Mouse (Mus musculus): ENCODE measurements at regions not wholly inside any gene's neighbourhood (a gene's known extent, or its start where the extent isn't known, plus 50 kb on each side); places are given as distances from the start of the nearest gene placed in this dataset.

DNA sequence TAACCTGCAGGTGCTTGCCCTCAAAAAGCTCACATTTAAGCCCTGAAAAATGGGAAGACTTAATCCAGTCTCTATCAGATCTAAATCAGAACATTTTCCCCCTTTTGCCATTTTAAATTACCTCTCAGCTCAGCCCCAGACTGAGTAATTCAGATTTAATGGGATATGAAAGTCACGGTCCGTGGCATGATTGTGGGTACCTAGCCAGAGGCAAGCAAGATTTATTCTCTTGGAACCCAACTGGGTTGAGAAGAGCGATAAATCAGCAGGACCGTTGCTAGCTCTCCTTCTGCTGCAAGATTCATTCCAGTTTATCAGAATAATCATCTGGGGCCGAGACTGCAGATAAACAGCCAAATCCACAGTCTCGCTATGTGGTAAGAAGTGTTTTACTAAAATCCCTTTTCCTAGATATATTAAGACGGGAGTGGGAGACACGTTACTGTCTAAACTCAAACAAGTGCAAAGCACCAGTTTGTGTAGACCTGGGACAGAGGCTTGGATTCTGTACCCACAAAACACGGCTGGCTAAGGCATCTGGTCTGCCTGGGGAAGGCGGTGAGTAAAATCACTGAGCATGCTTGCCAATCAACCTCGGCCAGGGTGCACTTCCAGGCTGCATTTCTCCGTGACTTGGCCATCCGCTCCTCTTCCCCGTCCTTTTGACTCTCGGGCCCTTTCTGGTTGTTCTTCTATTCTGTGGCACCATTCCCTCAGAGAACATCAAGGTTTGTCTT lies 282.2 kb upstream of the Chd6 start:
- no peaks in the 10 kb centered on the region for H3K27me3 ChIP-seq
- peaks cover 5% of the 10 kb centered on the region for H3K4me1 ChIP-seq
- no peak overlapping the region for H3K4me3 ChIP-seq (replicated peaks)
- H3K9ac ChIP-seq, result no peak overlapping the region
- ATAC-seq (ENCODE audit: low FRiP score), result no peak
- no peaks in the 10 kb centered on the region for H3K36me3 ChIP-seq (replicated peaks)
- no peak overlapping the region for H3K4me2 ChIP-seq
- 83% methylated on average over 15 of the region's 15 CpGs for WGBS
- no peak overlapping the region for H3K27ac ChIP-seq
- no peaks in the 10 kb centered on the region for H3K9me3 ChIP-seq

DNA sequence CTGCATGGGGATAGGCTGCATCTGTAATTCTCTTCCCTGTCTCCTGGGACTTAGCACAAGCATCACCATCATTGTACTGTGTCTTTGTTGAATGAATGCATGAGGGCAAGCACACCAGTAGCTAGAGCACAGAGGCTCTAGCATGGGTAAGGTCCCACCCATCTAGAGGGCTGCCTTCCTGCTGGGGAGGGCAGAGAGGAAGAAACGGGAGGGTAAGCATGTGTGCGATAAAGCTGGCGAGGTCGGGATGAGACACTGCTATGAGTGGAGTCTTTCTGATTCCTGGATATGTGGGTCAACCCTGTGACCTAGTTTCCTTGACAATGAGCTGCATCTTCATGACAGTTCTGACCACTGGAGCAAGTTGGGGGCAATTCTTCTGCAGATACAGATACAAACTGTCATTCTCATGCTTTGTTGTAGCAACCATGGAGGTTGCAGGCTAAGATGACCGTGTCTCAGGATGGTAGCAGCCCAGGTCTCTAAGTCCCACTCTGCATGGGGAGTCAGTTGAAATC lies 280.5 kb upstream of the Chd6 start:
- Histone ChIP-seq H3K4me2 (no peak overlapping the region), H3K4me3 (replicated peaks) (no peak overlapping the region), H3K4me1 (peaks cover 5% of the 10 kb centered on the region), H3K9me3 (no peaks in the 10 kb centered on the region), H3K9ac (no peak overlapping the region), H3K27me3 (no peaks in the 10 kb centered on the region), H3K27ac (no peak overlapping the region), H3K36me3 (replicated peaks) (no peaks in the 10 kb centered on the region)
- no peak for ATAC-seq (ENCODE audit: low FRiP score)
- 90% methylated on average over 5 of the region's 5 CpGs for WGBS

DNA sequence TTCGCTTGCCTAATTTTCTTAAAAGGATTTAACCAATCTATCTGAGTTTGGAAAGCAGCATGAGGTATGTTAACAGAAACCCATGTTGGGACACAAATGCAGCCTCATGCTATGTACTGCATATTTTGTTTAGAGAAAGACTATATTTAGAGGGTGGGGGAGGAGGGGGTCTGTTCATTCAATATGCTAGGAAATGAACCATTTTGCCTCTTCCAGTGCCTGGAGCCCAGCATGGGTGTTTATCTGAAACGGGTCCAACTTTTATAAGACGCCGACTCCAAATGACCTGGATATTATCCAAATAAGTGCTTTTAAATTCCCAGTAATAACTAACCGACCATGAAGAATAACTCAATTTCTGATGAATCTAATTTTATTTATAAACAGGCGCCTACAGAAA lies 278.2 kb upstream of the Chd6 start:
- no peak for ATAC-seq (ENCODE audit: low FRiP score)
- H3K4me2 ChIP-seq, result no peak overlapping the region
- no peak overlapping the region for H3K27ac ChIP-seq
- H3K36me3 ChIP-seq (replicated peaks), result no peaks in the 10 kb centered on the region
- peaks cover 5% of the 10 kb centered on the region for H3K4me1 ChIP-seq
- no peak overlapping the region for H3K9ac ChIP-seq
- no peak overlapping the region for H3K4me3 ChIP-seq (replicated peaks)
- WGBS, result 91% methylated on average over 6 of the region's 6 CpGs
- H3K27me3 ChIP-seq, result no peaks in the 10 kb centered on the region
- H3K9me3 ChIP-seq, result no peaks in the 10 kb centered on the region

DNA sequence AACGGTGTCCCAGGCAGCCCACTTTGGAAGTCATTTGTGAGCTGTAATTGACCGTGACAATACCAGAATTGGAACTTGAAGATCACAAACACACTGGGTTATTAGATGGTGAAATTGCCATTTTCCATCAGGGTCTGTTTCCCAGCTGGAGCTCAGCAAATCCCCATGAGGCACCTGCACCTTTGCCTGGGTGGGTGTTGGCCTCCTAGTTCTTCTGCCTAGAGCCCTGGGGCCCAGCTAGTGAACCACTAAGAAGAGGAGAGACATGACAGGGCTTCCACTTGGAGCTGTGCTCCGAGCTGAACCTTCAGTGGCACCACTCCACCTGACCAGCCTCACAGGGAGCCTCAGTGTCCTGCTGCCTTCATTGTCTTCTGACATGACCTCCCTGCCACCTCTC lies 273.5 kb upstream of the Chd6 start:
- Histone ChIP-seq H3K27ac (no peak overlapping the region), H3K4me1 (no peaks in the 10 kb centered on the region), H3K27me3 (no peaks in the 10 kb centered on the region), H3K36me3 (replicated peaks) (no peaks in the 10 kb centered on the region), H3K9me3 (no peaks in the 10 kb centered on the region), H3K4me2 (no peak overlapping the region), H3K9ac (no peak overlapping the region), H3K4me3 (replicated peaks) (no peak overlapping the region)
- no peak for ATAC-seq (ENCODE audit: low FRiP score)
- 67% methylated on average over 3 of the region's 3 CpGs for WGBS

DNA sequence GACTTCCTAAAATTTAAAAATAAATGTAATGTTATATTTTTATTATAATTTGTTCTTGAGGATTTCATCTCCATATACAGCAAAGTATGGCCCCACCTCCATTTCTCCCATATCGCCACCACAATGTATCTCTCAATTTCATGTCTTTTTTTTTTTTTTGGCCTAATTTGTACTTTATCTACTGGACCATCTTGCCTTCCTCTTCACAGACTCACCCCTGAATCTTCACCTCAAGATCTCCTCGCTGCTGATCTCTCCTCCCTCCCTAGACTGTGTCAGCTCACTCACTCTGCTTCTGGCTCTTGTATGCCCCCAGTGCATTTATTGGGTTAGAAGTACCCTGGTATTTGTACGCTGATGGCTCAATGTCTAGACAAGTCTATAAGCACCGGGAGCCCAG lies 269.4 kb upstream of the Chd6 start:
- 89% methylated on average over 4 of the region's 4 CpGs for WGBS
- Histone ChIP-seq H3K27ac (no peak overlapping the region), H3K4me2 (no peak overlapping the region), H3K9ac (no peak overlapping the region), H3K4me3 (replicated peaks) (no peak overlapping the region), H3K36me3 (replicated peaks) (no peaks in the 10 kb centered on the region), H3K9me3 (no peaks in the 10 kb centered on the region), H3K4me1 (no peaks in the 10 kb centered on the region), H3K27me3 (no peaks in the 10 kb centered on the region)
- ATAC-seq (ENCODE audit: low FRiP score), result no peak

DNA sequence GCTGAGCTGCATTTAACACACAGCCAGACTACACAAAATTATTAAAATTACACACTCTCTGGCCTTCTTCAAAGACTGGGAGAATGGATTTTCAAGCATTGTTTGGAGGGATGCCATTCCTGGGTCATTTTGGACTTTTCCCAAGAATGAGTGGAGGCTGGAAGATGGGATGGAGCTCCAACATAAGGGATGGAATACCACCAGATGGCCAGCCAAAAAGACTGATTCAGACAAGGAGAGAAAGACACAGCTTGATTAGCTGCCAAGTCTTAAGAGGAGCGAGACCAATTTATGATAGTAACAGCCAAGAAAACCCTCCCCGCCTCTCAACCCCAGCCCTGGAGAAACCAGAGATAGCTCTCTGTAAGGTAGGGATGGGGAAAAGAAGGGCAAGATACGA lies 253.4 kb upstream of the Chd6 start:
- WGBS, result 85% methylated on average over 3 of the region's 3 CpGs
- Histone ChIP-seq H3K27ac (no peak overlapping the region), H3K9ac (no peak overlapping the region), H3K27me3 (no peaks in the 10 kb centered on the region), H3K9me3 (no peaks in the 10 kb centered on the region), H3K4me2 (no peak overlapping the region), H3K36me3 (replicated peaks) (no peaks in the 10 kb centered on the region), H3K4me1 (no peaks in the 10 kb centered on the region), H3K4me3 (replicated peaks) (no peak overlapping the region)
- no peak for ATAC-seq (ENCODE audit: low FRiP score)

DNA sequence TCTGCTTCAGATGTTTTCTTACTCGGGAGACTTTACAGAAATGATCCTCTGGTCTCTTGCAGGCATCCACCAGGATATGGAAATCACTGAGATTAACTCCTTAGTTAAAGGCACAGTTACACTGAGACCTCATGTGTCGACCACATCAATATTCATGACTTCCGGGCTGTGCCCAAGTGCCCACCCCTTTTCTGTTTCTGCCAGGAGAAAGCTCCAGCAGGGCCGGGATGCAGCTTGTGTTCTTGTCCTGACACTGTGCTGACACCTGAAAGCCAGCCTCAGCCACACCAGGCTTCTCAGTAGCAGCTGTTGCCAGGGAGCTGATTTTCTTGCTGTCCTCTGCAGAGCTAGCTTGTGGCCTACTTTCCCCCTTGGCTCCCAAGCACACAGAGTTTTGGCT lies 240.2 kb upstream of the Chd6 start:
- no peak overlapping the region for H3K9ac ChIP-seq
- peak; percentile 86 for ATAC-seq (ENCODE audit: low FRiP score)
- no peaks in the 10 kb centered on the region for H3K36me3 ChIP-seq (replicated peaks)
- peaks cover 10% of the 10 kb centered on the region for H3K4me1 ChIP-seq
- H3K4me3 ChIP-seq (replicated peaks), result no peak overlapping the region
- H3K27me3 ChIP-seq, result peaks cover under 1% of the 10 kb centered on the region
- WGBS, result 21% methylated on average over 4 of the region's 4 CpGs
- H3K9me3 ChIP-seq, result no peaks in the 10 kb centered on the region
- H3K27ac ChIP-seq, result no peak overlapping the region
- no peak overlapping the region for H3K4me2 ChIP-seq

DNA sequence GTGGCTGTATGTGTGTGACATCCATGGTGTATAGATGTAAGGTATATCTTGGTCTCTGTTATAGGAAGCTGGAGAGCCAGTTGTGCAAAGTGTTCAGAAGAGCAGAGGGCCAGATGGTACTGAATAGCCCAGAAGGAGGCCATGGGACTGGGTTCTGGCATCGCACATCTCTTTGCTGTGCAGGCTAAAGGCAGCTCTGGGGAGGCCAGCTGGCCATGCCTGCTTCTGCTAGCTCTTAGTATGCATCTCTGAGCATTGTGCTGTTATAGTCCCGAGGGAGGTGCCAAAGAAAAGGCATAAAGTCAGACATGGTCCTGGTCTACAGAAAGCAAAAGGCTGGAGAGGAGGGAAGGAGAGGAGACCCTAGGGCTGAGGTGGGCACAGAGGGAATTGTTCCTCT lies 235.1 kb upstream of the Chd6 start:
- Histone ChIP-seq H3K27me3 (peaks cover 26% of the 10 kb centered on the region), H3K9ac (no peak overlapping the region), H3K9me3 (no peaks in the 10 kb centered on the region), H3K4me3 (replicated peaks) (no peak overlapping the region), H3K4me2 (no peak overlapping the region), H3K4me1 (peaks cover 44% of the 10 kb centered on the region), H3K27ac (no peak overlapping the region), H3K36me3 (replicated peaks) (no peaks in the 10 kb centered on the region)
- 71% methylated on average over 2 of the region's 2 CpGs for WGBS
- no peak for ATAC-seq (ENCODE audit: low FRiP score)

DNA sequence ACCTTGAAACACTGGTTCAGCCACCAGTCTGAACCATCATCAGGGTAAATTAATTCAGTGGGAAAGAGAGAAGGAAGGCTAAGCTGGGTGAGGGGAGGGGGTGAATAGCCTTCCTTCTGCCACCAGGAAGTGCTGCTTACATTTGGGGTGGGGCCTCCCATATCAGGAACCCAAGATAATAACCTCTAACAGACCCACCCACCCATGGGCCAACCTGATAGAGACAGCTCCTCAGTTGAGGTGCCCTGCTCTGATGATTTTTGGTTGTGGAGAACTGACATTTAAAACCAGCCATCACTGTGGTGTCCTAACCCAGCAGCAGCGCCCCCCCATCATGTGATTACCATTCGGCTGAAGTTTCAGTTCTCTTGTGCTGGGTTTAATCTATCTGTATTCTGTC lies 233.8 kb upstream of the Chd6 start:
- Histone ChIP-seq H3K4me3 (replicated peaks) (no peak overlapping the region), H3K4me1 (peaks cover 42% of the 10 kb centered on the region), H3K9ac (no peak overlapping the region), H3K27ac (no peak overlapping the region), H3K9me3 (no peaks in the 10 kb centered on the region), H3K27me3 (peaks cover 30% of the 10 kb centered on the region), H3K36me3 (replicated peaks) (no peaks in the 10 kb centered on the region), H3K4me2 (no peak overlapping the region)
- ATAC-seq (ENCODE audit: low FRiP score), result no peak
- WGBS, result 93% methylated on average over 2 of the region's 2 CpGs

DNA sequence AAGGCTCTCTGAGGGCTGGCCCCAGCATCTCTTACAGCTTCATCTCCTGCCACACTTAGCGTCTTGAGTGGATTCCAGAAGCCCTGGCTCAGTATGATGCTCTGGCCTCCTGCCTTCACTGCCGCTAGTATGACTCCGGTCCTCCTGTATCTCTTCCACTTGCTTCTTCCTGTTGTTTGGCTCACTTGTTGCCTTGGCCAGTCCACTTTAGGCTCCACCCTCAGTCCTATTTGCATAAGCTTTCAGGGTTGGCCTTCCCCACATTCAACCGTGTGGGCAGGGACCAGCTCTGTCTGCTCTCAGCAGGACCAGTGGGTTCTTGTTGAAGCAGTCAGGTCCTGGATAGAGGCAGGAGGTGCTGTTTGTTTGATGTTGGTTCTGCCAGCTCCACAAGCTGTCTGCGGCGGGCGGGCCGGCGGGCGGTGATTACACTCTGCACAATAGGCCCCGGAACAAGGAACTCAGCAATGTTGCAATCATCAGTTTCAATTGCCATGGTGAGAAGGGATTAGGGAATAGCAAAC lies 232.6 kb upstream of the Chd6 start:
- H3K4me3 ChIP-seq (replicated peaks), result no peak overlapping the region

DNA sequence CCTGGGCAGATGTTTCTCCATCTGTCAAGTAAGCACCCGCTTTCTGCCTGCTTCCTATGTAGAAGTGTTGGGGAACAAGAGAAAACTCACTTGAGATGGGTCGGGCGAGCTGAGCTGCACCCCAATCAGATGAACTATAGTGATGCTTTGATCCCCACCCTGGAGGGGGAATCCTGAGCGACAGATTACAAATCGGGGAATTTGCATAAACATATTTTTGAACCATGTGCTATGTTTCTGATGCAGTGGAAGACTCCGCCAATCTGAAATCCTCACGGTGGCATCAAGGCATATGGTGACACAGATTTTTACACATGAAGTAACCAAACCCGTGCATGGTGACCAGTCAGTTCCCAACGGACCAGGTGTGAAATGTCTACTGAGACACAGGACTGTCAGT lies 231.4 kb upstream of the Chd6 start:
- 0 out of 2 replicates have a peak overlapping the region, but pooled peaks have one; percentile 26 for H3K4me2 ChIP-seq
- H3K27me3 ChIP-seq, result peaks cover 32% of the 10 kb centered on the region
- 68% methylated on average over 9 of the region's 9 CpGs for WGBS
- no peak overlapping the region for H3K9ac ChIP-seq
- H3K4me3 ChIP-seq (replicated peaks), result no peak overlapping the region
- H3K36me3 ChIP-seq (replicated peaks), result no peaks in the 10 kb centered on the region
- H3K27ac ChIP-seq, result 0 out of 2 replicates have a peak overlapping the region, but pooled peaks have one; percentile 80
- no peaks in the 10 kb centered on the region for H3K9me3 ChIP-seq
- no peak for ATAC-seq (ENCODE audit: low FRiP score)
- peaks cover 42% of the 10 kb centered on the region for H3K4me1 ChIP-seq

More for the DNA sequence above, 232.6 kb upstream of the Chd6 start:
- peak overlapping the region; percentile 42 for H3K4me2 ChIP-seq
- under 1% methylated on average over 11 of the region's 11 CpGs for WGBS
- H3K27ac ChIP-seq, result peak overlapping the region; percentile 76
- H3K4me1 ChIP-seq, result peaks cover 42% of the 10 kb centered on the region
- peak; percentile 79 for ATAC-seq (ENCODE audit: low FRiP score)
- peak overlapping the region; percentile 17; the same call in 1 of the 2 replicates for H3K9ac ChIP-seq
- peaks cover 32% of the 10 kb centered on the region for H3K27me3 ChIP-seq
- H3K36me3 ChIP-seq (replicated peaks), result no peaks in the 10 kb centered on the region
- no peaks in the 10 kb centered on the region for H3K9me3 ChIP-seq

DNA sequence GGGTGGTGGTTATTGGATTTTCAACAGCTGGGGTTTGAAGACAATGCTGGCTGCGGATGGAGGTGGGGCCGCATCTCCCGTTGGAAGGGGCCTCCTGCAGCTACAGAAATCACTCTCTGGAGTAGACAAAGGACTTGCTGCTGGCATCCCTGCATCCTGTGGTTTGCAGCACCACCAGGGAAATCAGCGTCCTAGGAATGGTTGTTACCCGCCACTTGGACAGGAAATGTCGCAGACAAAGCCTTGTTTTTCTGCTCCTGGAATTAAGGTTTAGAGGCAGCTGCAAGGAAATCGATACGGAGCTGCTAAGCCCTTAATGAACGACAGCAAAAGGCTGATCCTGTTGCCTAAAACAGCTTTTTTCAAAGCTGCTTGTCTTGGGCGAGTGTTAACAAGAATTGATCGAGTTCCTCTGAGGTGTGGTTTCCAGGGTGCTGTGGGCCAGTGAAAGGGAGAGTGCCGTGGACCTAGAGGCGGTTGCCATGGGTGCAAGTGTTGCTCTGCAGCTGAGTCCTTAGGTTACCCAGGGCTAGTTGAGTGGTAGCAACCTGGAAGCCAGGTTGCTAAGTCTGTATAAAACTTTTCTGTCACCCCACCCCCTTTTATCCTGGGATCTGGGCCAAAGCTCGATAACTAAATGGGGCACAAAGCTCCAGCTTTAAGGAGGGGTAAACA lies 230.6 kb upstream of the Chd6 start:
- Histone ChIP-seq H3K27me3 (peaks cover 32% of the 10 kb centered on the region), H3K9ac (no peak overlapping the region; the same call in 1 of the 2 replicates), H3K4me1 (peaks cover 42% of the 10 kb centered on the region)

More for the DNA sequence above, 230.6 kb upstream of the Chd6 start:
- Histone ChIP-seq H3K27ac (peak overlapping the region; percentile 80), H3K4me3 (replicated peaks) (no peak overlapping the region), H3K4me2 (peak overlapping the region; percentile 26), H3K36me3 (replicated peaks) (no peaks in the 10 kb centered on the region), H3K9me3 (no peaks in the 10 kb centered on the region)
- 4% methylated on average over 14 of the region's 14 CpGs for WGBS
- ATAC-seq (ENCODE audit: low FRiP score), result peak; percentile 59; the same call in 1 of the 2 replicates

All from forebrain, embryonic 12.5 days (tissue).